Mouse (Mus musculus): ENCODE results near the gene Elp4. TPM values are rescaled to one million over a fixed set of nuclear protein-coding genes. Genes with fewer than 3 reads are reported as not detected.

Elp4 gene
- polyA plus RNA-seq, 1 experiment from 2014 or later: 47.4 TPM

- WGBS: 87% methylated on average over 1 of the region's 1 CpGs
- no peak overlapping the region for H3K9ac ChIP-seq
These were observed 31.0 kb downstream of the Elp4 start for GRCm38 (mm10) chr2:105873403-105873802.

GRCm38 (mm10) chr2:105854740-105855139, 49.6 kb downstream of the Elp4 start:
- no peaks in the 10 kb centered on the region for H3K27me3 ChIP-seq (replicated peaks)
- H3K4me1 ChIP-seq: no peaks in the 10 kb centered on the region
- H3K4me2 ChIP-seq (replicated peaks): no peak overlapping the region
- H3K4me3 ChIP-seq: no peak overlapping the region
- H3K9ac ChIP-seq: no peak overlapping the region
- H3K36me3 ChIP-seq: no peaks in the 10 kb centered on the region
- no peak for ATAC-seq (ENCODE audit: low FRiP score, low read depth)
- 70% methylated on average over 2 of the region's 2 CpGs for WGBS
- H3K27ac ChIP-seq: no peak overlapping the region
- H3K9me3 ChIP-seq: peaks cover 4% of the 10 kb centered on the region; the same call in 1 of the 2 replicates

More at GRCm38 (mm10) chr2:105873403-105873802, 31.0 kb downstream of the Elp4 start:
- Histone ChIP-seq H3K9me3 (no peaks in the 10 kb centered on the region), H3K27me3 (replicated peaks) (no peaks in the 10 kb centered on the region), H3K4me2 (replicated peaks) (no peak overlapping the region), H3K4me3 (no peak overlapping the region), H3K4me1 (no peaks in the 10 kb centered on the region), H3K36me3 (0 out of 2 replicates have a peak, but pooled peaks cover 4% of the 10 kb centered on the region), H3K27ac (no peak overlapping the region)
- ATAC-seq (ENCODE audit: low FRiP score, low read depth): no peak

- WGBS: 96% methylated on average over 2 of the region's 2 CpGs
- Histone ChIP-seq H3K27ac (no peak overlapping the region), H3K4me3 (no peak overlapping the region), H3K4me2 (replicated peaks) (no peak overlapping the region), H3K9ac (no peak overlapping the region), H3K27me3 (replicated peaks) (no peaks in the 10 kb centered on the region), H3K36me3 (no peaks in the 10 kb centered on the region), H3K9me3 (peaks cover 4% of the 10 kb centered on the region; the same call in 1 of the 2 replicates), H3K4me1 (no peaks in the 10 kb centered on the region)
- ATAC-seq (ENCODE audit: low FRiP score, low read depth): no peak
These were observed 51.4 kb downstream of the Elp4 start for GRCm38 (mm10) chr2:105852971-105853370.

GRCm38 (mm10) chr2:105851714-105852293, 52.6 kb downstream of the Elp4 start:
- ATAC-seq (ENCODE audit: low FRiP score, low read depth): no peak
- Histone ChIP-seq H3K36me3 (no peaks in the 10 kb centered on the region), H3K4me1 (no peaks in the 10 kb centered on the region)

GRCm38 (mm10) chr2:105843151-105843550, 61.2 kb downstream of the Elp4 start:
- Histone ChIP-seq H3K9ac (no peak overlapping the region), H3K9me3 (no peaks in the 10 kb centered on the region), H3K36me3 (peaks cover 3% of the 10 kb centered on the region; the same call in 1 of the 2 replicates), H3K4me2 (replicated peaks) (no peak overlapping the region), H3K4me1 (no peaks in the 10 kb centered on the region), H3K27ac (no peak overlapping the region), H3K27me3 (replicated peaks) (no peaks in the 10 kb centered on the region), H3K4me3 (no peak overlapping the region)
- no peak for ATAC-seq (ENCODE audit: low FRiP score, low read depth)
- WGBS: 93% methylated on average over 5 of the region's 5 CpGs

More at GRCm38 (mm10) chr2:105851714-105852293, 52.6 kb downstream of the Elp4 start:
- H3K4me2 ChIP-seq (replicated peaks): no peak overlapping the region
- no peak overlapping the region for H3K27ac ChIP-seq
- peaks cover 4% of the 10 kb centered on the region; the same call in 1 of the 2 replicates for H3K9me3 ChIP-seq
- H3K9ac ChIP-seq: no peak overlapping the region
- no peak overlapping the region for H3K4me3 ChIP-seq
- no peaks in the 10 kb centered on the region for H3K27me3 ChIP-seq (replicated peaks)

- Histone ChIP-seq H3K4me1 (no peaks in the 10 kb centered on the region), H3K9ac (no peak overlapping the region), H3K9me3 (no peaks in the 10 kb centered on the region), H3K27me3 (replicated peaks) (no peaks in the 10 kb centered on the region), H3K4me2 (replicated peaks) (no peak overlapping the region), H3K27ac (no peak overlapping the region), H3K36me3 (0 out of 2 replicates have a peak, but pooled peaks cover 3% of the 10 kb centered on the region), H3K4me3 (no peak overlapping the region)
- WGBS: 81% methylated on average over 1 of the region's 1 CpGs
- no peak for ATAC-seq (ENCODE audit: low FRiP score, low read depth)
These were observed 86.4 kb downstream of the Elp4 start for GRCm38 (mm10) chr2:105817965-105818364.

GRCm38 (mm10) chr2:105815170-105815569, 89.2 kb downstream of the Elp4 start:
- no peaks in the 10 kb centered on the region for H3K27me3 ChIP-seq (replicated peaks)
- 81% methylated on average over 3 of the region's 3 CpGs for WGBS
- no peak overlapping the region for H3K27ac ChIP-seq
- H3K4me2 ChIP-seq (replicated peaks): no peak overlapping the region
- H3K9me3 ChIP-seq: no peaks in the 10 kb centered on the region
- H3K4me1 ChIP-seq: no peaks in the 10 kb centered on the region
- no peaks in the 10 kb centered on the region for H3K36me3 ChIP-seq
- no peak for ATAC-seq (ENCODE audit: low FRiP score, low read depth)
- no peak overlapping the region for H3K9ac ChIP-seq
- H3K4me3 ChIP-seq: no peak overlapping the region

GRCm38 (mm10) chr2:105813041-105813440, 91.3 kb downstream of the Elp4 start:
- H3K4me3 ChIP-seq: no peak overlapping the region
- H3K36me3 ChIP-seq: no peaks in the 10 kb centered on the region
- no peaks in the 10 kb centered on the region for H3K27me3 ChIP-seq (replicated peaks)
- no peak overlapping the region for H3K4me2 ChIP-seq (replicated peaks)
- no peak; the same call in 1 of the 2 replicates for ATAC-seq (ENCODE audit: low FRiP score, low read depth)
- no peak overlapping the region for H3K9ac ChIP-seq
- H3K4me1 ChIP-seq: no peaks in the 10 kb centered on the region
- H3K9me3 ChIP-seq: no peaks in the 10 kb centered on the region
- WGBS: 59% methylated on average over 3 of the region's 3 CpGs
- H3K27ac ChIP-seq: no peak overlapping the region

GRCm38 (mm10) chr2:105810286-105810685, 94.1 kb downstream of the Elp4 start:
- WGBS: 88% methylated on average over 2 of the region's 2 CpGs

GRCm38 (mm10) chr2:105806571-105806970, 97.8 kb downstream of the Elp4 start:
- Histone ChIP-seq H3K36me3 (no peaks in the 10 kb centered on the region), H3K27ac (no peak overlapping the region), H3K4me1 (no peaks in the 10 kb centered on the region), H3K9me3 (no peaks in the 10 kb centered on the region), H3K4me2 (replicated peaks) (no peak overlapping the region), H3K4me3 (no peak overlapping the region), H3K9ac (no peak overlapping the region), H3K27me3 (replicated peaks) (no peaks in the 10 kb centered on the region)
- 85% methylated on average over 2 of the region's 2 CpGs for WGBS
- no peak for ATAC-seq (ENCODE audit: low FRiP score, low read depth)

More at GRCm38 (mm10) chr2:105810286-105810685, 94.1 kb downstream of the Elp4 start:
- Histone ChIP-seq H3K9me3 (no peaks in the 10 kb centered on the region), H3K4me1 (no peaks in the 10 kb centered on the region), H3K36me3 (no peaks in the 10 kb centered on the region), H3K9ac (no peak overlapping the region), H3K4me2 (replicated peaks) (no peak overlapping the region), H3K27me3 (replicated peaks) (no peaks in the 10 kb centered on the region), H3K4me3 (no peak overlapping the region), H3K27ac (no peak overlapping the region)
- no peak for ATAC-seq (ENCODE audit: low FRiP score, low read depth)

GRCm38 (mm10) chr2:105806047-105806446, 98.3 kb downstream of the Elp4 start:
- Histone ChIP-seq H3K4me3 (no peak overlapping the region), H3K27me3 (replicated peaks) (no peaks in the 10 kb centered on the region), H3K27ac (no peak overlapping the region), H3K4me2 (replicated peaks) (no peak overlapping the region), H3K4me1 (no peaks in the 10 kb centered on the region), H3K9me3 (no peaks in the 10 kb centered on the region), H3K9ac (no peak overlapping the region), H3K36me3 (no peaks in the 10 kb centered on the region)
- 90% methylated on average over 4 of the region's 4 CpGs for WGBS
- ATAC-seq (ENCODE audit: low FRiP score, low read depth): no peak

- no peaks in the 10 kb centered on the region for H3K36me3 ChIP-seq
- no peak for ATAC-seq (ENCODE audit: low FRiP score, low read depth)
- no peaks in the 10 kb centered on the region for H3K4me1 ChIP-seq
- H3K4me2 ChIP-seq (replicated peaks): no peak overlapping the region
- no peak overlapping the region for H3K27ac ChIP-seq
- no peaks in the 10 kb centered on the region for H3K27me3 ChIP-seq (replicated peaks)
- no peak overlapping the region for H3K4me3 ChIP-seq
- no peak overlapping the region for H3K9ac ChIP-seq
- H3K9me3 ChIP-seq: no peaks in the 10 kb centered on the region
These were observed 99.2 kb downstream of the Elp4 start for GRCm38 (mm10) chr2:105805210-105805609.

- Histone ChIP-seq H3K9ac (no peak overlapping the region), H3K27me3 (replicated peaks) (no peaks in the 10 kb centered on the region), H3K4me3 (no peak overlapping the region), H3K9me3 (no peaks in the 10 kb centered on the region), H3K27ac (no peak overlapping the region), H3K4me2 (replicated peaks) (no peak overlapping the region), H3K36me3 (no peaks in the 10 kb centered on the region), H3K4me1 (no peaks in the 10 kb centered on the region)
- WGBS: 25% methylated on average over 10 of the region's 10 CpGs
- ATAC-seq (ENCODE audit: low FRiP score, low read depth): no peak
These were observed 99.9 kb downstream of the Elp4 start for GRCm38 (mm10) chr2:105804506-105804905.
